Mouse (Mus musculus) left cerebral cortex, adult 18-20 months (tissue): Measurements from ENCODE around the gene Mindy2. TPM values are rescaled to one million over a fixed set of nuclear protein-coding genes. Genes with fewer than 3 reads are reported as not detected.

Experiments
- DNase-seq, 2 experiments: peaks; one replicate each; pipeline ENCODE4 v3.0.0; 2021 to 2022; ENCODE audit warnings: low spot score in 2 of 2, mixed read lengths in 1 of 2
- total RNA-seq, 2 experiments: library from RNA; stranded (reverse); gene quantifications; 2 replicates each; pipeline ENCODE4 v1.2.3; 2021

The Mindy2 gene
- total RNA-seq, 2 experiments from 2014 or later: 41.6 to 41.9 TPM

- DNase-seq: no peak
Observed at GRCm38 (mm10) chr9:70669197-70669596, 12.2 kb upstream of the Mindy2 start.

- no peak for DNase-seq
Observed at GRCm38 (mm10) chr9:70668048-70668447, 11.1 kb upstream of the Mindy2 start.

GRCm38 (mm10) chr9:70666811-70667210 lies 9.8 kb upstream of the Mindy2 start:
- DNase-seq: no peak

GRCm38 (mm10) chr9:70665372-70666145 lies 8.6 kb upstream of the Mindy2 start:
- no peak for DNase-seq

- DNase-seq: no peak
Observed at GRCm38 (mm10) chr9:70664847-70665246, 7.9 kb upstream of the Mindy2 start.

GRCm38 (mm10) chr9:70658266-70658665 lies 1.3 kb upstream of the Mindy2 start:
- no peak for DNase-seq

- DNase-seq: peak; percentile 26 to 52
Observed at GRCm38 (mm10) chr9:70656130-70657007, 605 bp downstream of the Mindy2 start, which contains the start of gene Gm10642. Gm10642 (plus strand) TSS chr9:70656251.

- DNase-seq: no peak
Observed at GRCm38 (mm10) chr9:70655764-70656129, 1.2 kb downstream of the Mindy2 start.

- peak in 1 of 2 experiments; percentile 19 for DNase-seq
Observed at GRCm38 (mm10) chr9:70654496-70654895, 2.5 kb downstream of the Mindy2 start.

- no peak for DNase-seq
Observed at GRCm38 (mm10) chr9:70653875-70654274, 3.1 kb downstream of the Mindy2 start.

GRCm38 (mm10) chr9:70652221-70652620 lies 4.8 kb downstream of the Mindy2 start:
- DNase-seq: no peak

GRCm38 (mm10) chr9:70650994-70651393 lies 6.0 kb downstream of the Mindy2 start:
- no peak for DNase-seq

- DNase-seq: no peak
Observed at GRCm38 (mm10) chr9:70650260-70650659, 6.7 kb downstream of the Mindy2 start.

GRCm38 (mm10) chr9:70636748-70637147 lies 20.2 kb downstream of the Mindy2 start:
- DNase-seq: no peak

- no peak for DNase-seq
Observed at GRCm38 (mm10) chr9:70631665-70632064, 25.3 kb downstream of the Mindy2 start.

- no peak for DNase-seq
Observed at GRCm38 (mm10) chr9:70629711-70630110, 27.3 kb downstream of the Mindy2 start.

GRCm38 (mm10) chr9:70611026-70611673 lies 45.8 kb downstream of the Mindy2 start:
- no peak for DNase-seq

GRCm38 (mm10) chr9:70602186-70602845 lies 54.7 kb downstream of the Mindy2 start:
- no peak for DNase-seq

GRCm38 (mm10) chr9:70598271-70598670 lies 58.7 kb downstream of the Mindy2 start:
- DNase-seq: no peak

- DNase-seq: no peak
Observed at GRCm38 (mm10) chr9:70591486-70591885, 65.5 kb downstream of the Mindy2 start.

GRCm38 (mm10) chr9:70590775-70591174 lies 66.2 kb downstream of the Mindy2 start:
- no peak for DNase-seq
